Mouse (Mus musculus) NIH3T3 (cell line): ENCODE measurements around the gene Eml5.

Experiments used
- DNase-seq: peaks from one replicate; pipeline ENCODE4 v3.0.0-alpha.2; 2012; ENCODE audit warnings: low read depth

Gene Eml5

DNA sequence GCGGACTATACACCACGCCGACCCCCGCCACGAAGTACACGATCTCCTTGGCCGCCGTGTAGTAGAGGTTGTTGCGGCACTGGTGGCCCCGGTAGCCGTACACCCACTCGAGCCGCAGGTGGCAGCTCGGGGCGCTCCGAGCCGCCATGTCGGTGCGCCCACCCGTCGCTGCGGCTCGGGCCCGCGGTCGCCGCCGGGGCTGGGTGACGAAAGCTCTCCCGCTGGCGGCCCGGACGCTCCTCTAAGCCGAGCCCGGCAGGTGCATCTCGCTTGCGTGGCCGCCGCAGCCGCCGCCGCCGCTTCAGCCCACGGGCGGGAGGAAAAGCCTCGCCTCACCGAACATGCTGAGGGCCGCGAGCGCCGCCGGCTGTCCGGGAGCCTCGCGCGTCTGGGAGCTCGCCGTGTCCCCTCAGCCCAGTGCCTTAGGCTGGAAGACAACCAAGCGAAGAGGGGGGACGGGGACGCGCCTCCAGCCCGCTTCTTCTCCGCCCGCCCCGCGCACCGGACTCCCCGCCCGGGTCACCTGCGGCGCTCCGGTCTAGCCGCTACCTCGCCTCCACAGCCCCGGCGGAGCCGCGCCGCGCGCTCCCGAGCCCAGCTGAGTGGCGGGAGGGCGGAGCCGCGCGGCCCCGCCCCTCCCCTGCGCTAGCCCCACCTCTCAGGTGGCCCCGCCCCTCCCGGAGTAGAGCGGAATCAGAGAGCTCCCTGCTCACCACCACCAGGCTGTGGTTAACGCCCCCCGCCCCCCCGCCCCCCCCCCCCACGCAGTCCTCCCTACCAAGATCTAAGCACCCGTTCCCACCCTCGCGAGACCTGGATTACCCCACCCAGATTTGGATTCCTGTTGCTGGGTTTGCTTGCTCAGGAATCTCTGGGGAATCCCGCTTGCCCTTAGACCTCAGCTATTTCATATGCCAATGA, at the start of gene Eml5:
Gene Eml5 (minus strand): TSS at position 604 of the 921 bp plus-strand sequence.
- DNase-seq = peak; percentile 89

GRCm38 (mm10) chr12:98932856-98933255, 31.6 kb upstream of the Eml5 start:
- DNase-seq = no peak

- DNase-seq = no peak
Observed at GRCm38 (mm10) chr12:98932441-98932840, 31.2 kb upstream of the Eml5 start.

- DNase-seq = no peak
Observed at GRCm38 (mm10) chr12:98931174-98931573, 29.9 kb upstream of the Eml5 start.

DNA sequence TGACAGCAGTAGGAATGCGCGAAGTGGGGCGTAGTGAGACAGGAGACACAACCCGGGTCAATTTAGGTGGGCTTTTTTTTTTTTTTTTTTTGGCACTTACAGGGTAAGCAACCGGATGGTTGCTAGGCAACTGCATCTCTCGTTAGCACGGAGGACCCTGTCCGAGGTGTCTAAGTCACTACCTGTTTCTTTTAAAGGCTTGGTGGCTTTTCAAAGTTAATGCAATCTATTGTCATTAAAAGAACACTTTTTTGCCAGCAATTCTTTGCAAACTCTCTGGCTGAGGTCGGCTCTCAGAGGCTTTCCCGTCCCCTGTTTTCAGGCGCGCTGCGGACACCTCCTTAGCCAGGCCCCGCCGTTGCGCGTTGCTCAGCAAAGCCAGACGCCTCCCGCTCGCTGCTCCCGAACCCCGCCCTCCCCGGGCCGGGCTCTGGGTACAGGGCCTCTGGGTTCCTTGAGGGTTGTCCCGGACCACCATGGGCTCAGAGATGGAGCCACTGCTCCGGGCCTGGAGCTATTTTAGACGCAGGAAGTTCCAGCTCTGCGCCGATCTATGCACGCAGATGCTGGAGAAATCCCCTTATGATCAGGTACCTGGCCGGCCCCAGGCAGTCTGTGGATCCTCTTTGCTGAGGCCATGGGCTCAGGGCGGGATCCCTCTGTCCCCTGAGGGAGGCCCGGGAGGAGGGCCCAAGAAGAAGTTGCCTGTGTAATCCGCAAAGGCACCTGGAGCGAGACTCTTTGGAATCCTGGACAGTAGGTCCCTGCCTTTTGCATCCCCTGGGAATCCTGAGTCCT, 19.1 kb upstream of the Eml5 start, which contains the start of gene Ttc8:
Gene Ttc8 (plus strand): TSS at position 381 of the 798 bp plus-strand sequence.
- DNase-seq = peak; percentile 93

DNA sequence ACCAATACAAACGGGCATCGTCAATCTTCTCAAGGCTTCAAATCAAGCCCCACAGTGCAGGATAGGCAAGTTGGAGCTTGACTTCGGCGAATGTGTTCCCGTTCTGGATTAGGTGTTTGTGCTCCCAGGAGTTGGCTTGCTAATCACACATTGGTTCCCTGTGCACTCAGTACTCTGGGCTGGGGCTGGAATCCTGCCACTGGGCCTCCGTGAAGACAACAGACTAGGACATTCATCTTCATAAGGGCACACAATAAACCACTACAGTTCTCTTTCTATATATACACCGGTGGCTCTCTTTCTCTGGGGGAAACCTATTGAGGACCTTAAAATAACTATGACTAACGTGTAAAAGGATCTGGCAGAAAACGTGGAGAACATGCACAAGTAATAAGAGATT, 8.8 kb upstream of the Eml5 start:
- DNase-seq = peak; percentile 45

DNA sequence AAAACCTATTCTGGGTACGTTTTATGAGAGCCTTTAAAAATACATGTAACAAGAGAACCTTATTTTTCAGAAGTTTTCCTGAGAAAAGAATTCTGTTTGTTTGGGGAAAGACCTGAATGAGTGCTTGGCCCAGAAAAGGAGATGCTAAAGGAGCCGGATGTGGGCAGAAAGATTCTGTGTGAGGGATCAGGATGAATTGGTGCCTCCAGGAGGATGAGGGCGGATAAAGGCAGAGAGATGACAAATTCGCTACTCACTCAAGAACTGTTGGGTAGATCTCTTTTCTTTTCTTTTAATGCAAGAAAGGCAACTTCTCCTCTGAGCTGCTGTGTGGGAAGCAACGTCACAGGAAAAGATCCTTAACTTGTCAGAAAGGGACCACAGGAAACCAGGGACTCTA, 4.2 kb upstream of the Eml5 start:
- DNase-seq = no peak

- DNase-seq = no peak
Observed at GRCm38 (mm10) chr12:98900341-98900880, 873 bp downstream of the Eml5 start.

GRCm38 (mm10) chr12:98899676-98900075, 1.6 kb downstream of the Eml5 start:
- no peak for DNase-seq

DNA sequence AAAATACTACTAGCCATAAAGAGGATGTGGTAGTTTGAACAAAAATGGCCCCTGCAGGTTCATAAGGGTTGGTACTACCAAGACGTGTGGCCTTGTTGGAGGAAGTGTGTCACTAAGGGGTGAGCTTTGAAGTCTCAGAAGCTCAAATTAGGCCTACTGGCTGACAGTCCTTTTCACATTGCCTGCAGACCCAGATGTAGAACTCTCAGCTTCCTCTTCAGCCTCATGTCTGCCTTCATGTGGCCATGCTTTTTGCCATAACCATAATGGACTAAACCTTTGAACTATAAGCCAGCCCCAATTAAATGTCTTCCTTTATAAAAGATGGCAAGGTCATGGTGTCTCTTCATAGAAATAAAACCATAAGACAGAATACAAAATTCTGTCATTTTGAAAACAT, 4.5 kb downstream of the Eml5 start:
- DNase-seq = no peak

GRCm38 (mm10) chr12:98884515-98884914, 16.8 kb downstream of the Eml5 start:
- peak; percentile 37 for DNase-seq

DNA sequence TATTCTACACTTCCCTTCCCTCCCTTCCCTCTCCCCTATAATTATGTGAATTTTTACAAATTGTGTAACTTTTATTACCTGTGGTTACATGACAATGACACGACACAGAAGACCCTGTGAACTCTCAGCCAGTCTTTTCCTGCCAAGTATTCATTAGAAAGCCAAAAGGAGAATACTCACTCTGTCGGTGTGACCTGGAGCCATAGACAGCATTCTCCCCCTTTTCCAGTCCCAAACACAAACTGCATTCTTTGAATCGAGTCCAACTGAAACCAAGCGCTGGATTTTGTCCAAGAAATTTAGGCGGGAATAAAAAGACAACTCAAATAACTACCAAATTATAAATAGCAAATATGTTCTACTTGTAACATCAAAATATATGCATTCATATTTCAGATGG, 19.5 kb downstream of the Eml5 start:
- DNase-seq = peak; percentile 45

DNA sequence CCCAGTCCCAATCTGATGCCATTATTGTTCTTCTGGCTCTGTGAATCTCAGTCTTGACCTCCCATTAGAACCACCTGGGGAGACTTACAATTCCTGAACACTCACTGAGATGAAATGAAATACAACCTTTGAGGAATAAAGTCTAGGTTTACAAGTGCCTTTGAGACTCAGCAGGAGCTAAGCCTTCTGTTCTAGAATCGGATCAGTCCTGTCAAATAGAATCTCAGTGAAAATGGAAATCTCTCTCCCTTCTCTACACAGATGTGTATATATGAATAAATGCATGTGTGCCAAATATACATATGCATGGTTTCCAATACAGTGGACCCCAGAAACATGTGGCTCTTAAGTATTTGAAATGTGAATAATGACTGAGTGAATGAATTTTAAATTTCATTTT, 22.6 kb downstream of the Eml5 start:
- no peak for DNase-seq

- DNase-seq = peak; percentile 57
Observed at GRCm38 (mm10) chr12:98875216-98875615, 26.1 kb downstream of the Eml5 start.

GRCm38 (mm10) chr12:98872836-98873235, 28.4 kb downstream of the Eml5 start:
- DNase-seq = no peak

DNA sequence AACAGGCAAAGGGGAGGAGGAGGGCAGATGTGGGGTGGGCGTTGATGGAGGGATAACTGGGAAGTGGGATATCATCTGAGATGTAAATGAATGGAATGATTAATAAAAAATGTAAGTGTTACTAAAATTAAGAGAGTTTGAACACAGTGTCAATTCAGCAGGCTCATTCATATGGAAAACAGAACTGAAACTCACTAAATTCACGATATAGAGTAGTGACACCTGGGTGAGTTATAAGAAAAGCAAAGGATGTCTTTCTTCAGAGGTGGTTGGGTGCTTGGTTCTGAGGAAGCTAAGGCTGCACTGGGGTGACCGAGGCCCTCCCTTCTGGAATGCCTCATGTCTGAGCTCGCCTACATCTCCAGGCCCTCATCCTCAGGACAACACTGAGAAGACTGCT, 37.8 kb downstream of the Eml5 start:
- no peak for DNase-seq

- DNase-seq = no peak
Observed at GRCm38 (mm10) chr12:98860316-98860715, 41.0 kb downstream of the Eml5 start.

DNA sequence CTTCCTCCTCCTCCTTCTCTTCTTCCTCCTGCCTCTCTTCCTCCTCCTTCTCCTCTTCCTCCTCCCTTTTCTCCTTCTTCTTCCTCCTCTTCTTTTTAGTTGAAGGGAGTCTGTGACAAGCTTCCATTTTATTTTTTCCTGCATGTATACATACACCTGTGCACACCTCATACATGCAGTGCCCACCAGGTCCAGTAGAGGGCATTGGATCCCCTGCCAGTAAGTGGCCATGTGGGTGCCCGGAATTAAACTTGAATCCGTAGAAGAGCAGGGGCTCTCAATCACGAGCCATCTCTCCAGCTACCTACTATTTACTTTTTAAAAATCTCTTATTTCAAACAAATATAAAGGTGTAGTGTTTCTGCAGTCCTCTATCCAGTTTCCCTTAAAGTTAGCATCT, 50.5 kb downstream of the Eml5 start:
- DNase-seq = peak; percentile 54

GRCm38 (mm10) chr12:98844774-98845173, 56.5 kb downstream of the Eml5 start:
- no peak for DNase-seq

- DNase-seq = no peak
Observed at GRCm38 (mm10) chr12:98840135-98840534, 61.1 kb downstream of the Eml5 start.

- DNase-seq = no peak
Observed at GRCm38 (mm10) chr12:98837940-98838339, 63.3 kb downstream of the Eml5 start.

GRCm38 (mm10) chr12:98835466-98835865, 65.8 kb downstream of the Eml5 start:
- no peak for DNase-seq

DNA sequence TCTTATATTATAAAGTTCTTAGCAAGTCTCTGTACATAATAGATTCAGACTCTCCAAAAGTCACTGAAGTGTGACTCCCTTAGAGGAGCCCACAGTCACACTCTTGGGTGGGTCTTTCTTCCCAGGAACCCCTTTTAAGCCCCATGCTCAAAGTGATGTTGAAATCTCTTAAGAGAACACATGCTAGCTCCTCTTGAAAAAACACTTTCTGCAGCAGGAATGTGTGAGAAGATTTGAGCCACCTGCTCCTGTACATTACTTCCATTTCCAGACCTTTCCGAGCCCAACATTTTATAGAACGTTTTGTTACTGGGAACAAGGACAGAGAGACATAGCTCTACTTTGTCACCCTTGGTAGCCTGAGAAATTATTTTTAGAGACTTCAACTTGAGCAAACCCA, 66.4 kb downstream of the Eml5 start:
- DNase-seq = no peak
